Mouse (Mus musculus): ENCODE measurements around the gene Sh3pxd2a. TPM values are rescaled to one million over a fixed set of nuclear protein-coding genes. Genes with fewer than 3 reads are reported as not detected.

Sh3pxd2a gene
- polyA plus RNA-seq, 1 experiment from 2014 or later, result 0.82 TPM

DNA sequence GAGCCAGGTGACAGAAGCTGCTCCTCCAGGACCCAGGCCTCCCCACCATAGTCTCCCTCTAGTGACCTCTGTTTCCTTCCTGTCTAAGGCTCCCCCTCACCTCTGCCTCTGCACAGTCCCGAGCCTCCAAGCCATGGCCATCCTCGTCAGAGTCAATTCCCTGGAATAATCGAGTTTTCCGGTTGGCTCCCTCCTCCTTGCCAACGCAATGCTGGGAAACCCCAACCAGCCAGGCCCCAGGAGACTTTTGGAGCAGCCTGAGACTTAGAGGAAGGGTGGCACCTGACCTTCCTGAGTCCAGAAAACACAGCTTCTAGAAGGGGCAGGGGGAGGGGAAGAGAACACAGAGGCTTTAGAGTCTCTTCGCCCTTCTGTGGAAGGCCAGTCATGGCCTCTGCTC, 213.3 kb downstream of the Sh3pxd2a start:
- TF ChIP-seq CTCF (IDR thresholded peaks at IDR 0.05; ENCODE audit: low read depth) (no peak), EP300 (IDR thresholded peaks at IDR 0.05; ENCODE audit: low read depth) (no peak)
- DNase-seq (no peak), ATAC-seq (no peak)
- no peak overlapping the region for H3K4me2 ChIP-seq (ENCODE audit: low read depth, low read length)
- WGBS (ENCODE audit: insufficient replicate concordance), result 71% methylated on average over 6 of the region's 6 CpGs
- no peaks in the 10 kb centered on the region; the same call in 1 of the 2 replicates for H3K4me1 ChIP-seq (ENCODE audit: insufficient read depth)
- peaks cover 36% of the 10 kb centered on the region for H3K27me3 ChIP-seq (ENCODE audit: insufficient read depth, low read length)
- no peaks in the 10 kb centered on the region for H3K9me3 ChIP-seq (ENCODE audit: low read length)
- H3K4me3 ChIP-seq (ENCODE audit: low read depth, low read length), result no peak overlapping the region
- no peak overlapping the region for H3K27ac ChIP-seq (ENCODE audit: low read depth)
- H3K36me3 ChIP-seq (replicated peaks; ENCODE audit: insufficient read depth, low read length), result no peaks in the 10 kb centered on the region
- no peak overlapping the region for H3K9ac ChIP-seq (replicated peaks)

DNA sequence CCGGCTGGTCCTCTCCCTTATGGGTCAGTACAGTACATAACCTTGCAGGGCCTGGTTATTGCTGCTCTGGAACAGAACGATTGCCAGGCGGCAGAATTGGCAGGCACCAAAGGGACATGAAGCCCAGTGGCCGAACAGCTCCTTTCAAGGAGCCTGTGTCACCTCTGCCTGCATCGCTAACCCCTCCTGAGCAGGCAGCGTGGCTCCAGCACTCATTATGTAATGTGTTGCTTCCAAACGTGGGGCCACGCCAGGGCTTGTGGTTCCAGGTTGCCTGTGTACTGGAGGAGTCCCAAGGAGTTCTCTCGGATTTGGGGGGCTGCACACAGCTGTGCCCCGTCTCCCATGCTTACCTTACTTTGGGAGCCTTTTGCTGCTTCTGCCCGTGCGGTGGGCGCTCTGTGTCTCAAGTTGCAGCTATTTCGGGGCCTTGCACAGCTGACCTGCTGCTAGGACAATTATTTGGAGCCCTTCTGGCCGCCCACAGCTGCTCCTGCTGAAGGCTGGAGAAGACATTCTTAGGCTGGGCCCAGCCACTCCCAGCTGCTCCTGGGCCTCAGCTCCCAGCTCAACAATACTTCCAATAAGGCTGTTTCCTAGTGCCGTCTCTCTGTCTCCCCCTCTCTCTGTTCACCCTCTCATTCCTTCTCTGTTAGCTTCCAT, 215.2 kb downstream of the Sh3pxd2a start:
- Histone ChIP-seq H3K36me3 (replicated peaks; ENCODE audit: insufficient read depth, low read length) (no peaks in the 10 kb centered on the region), H3K9ac (replicated peaks) (no peak overlapping the region), H3K27me3 (ENCODE audit: insufficient read depth, low read length) (peaks cover 27% of the 10 kb centered on the region), H3K9me3 (ENCODE audit: low read length) (no peaks in the 10 kb centered on the region), H3K4me3 (ENCODE audit: low read depth, low read length) (no peak overlapping the region), H3K4me2 (ENCODE audit: low read depth, low read length) (no peak overlapping the region), H3K27ac (ENCODE audit: low read depth) (no peak overlapping the region), H3K4me1 (ENCODE audit: insufficient read depth) (no peaks in the 10 kb centered on the region; the same call in 1 of the 2 replicates)
- no peak for TF ChIP-seq CTCF (IDR thresholded peaks at IDR 0.05; ENCODE audit: low read depth)
- no peak for TF ChIP-seq EP300 (IDR thresholded peaks at IDR 0.05; ENCODE audit: low read depth)
- WGBS (ENCODE audit: insufficient replicate concordance), result 66% methylated on average over 16 of the region's 16 CpGs
- DNase-seq (no peak), ATAC-seq (no peak)

DNA sequence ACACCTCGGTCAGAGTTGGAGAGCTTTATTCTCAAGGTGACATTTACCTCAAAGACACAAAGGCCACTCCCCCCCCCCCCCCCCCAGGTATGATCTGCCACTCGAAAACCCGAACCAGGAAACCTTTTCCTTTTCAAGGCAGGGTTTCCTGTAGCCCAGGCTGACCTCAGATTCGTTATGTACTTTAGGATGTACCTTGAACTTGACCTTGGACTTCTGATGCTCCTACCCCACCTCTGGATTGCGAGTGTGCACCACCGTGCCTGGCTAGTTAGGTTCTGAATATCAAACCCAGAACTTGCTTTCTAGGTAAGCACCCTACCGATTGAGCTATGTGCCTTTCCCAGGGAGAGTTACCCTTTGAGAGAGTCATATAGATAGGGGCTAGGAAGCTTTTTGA, 215.9 kb downstream of the Sh3pxd2a start:
- DNase-seq, result no peak
- Histone ChIP-seq H3K27me3 (ENCODE audit: insufficient read depth, low read length) (peaks cover 20% of the 10 kb centered on the region), H3K36me3 (replicated peaks; ENCODE audit: insufficient read depth, low read length) (no peaks in the 10 kb centered on the region), H3K9ac (replicated peaks) (no peak overlapping the region), H3K4me2 (ENCODE audit: low read depth, low read length) (no peak overlapping the region), H3K9me3 (ENCODE audit: low read length) (no peaks in the 10 kb centered on the region), H3K27ac (ENCODE audit: low read depth) (peak overlapping the region; percentile 71), H3K4me1 (ENCODE audit: insufficient read depth) (no peaks in the 10 kb centered on the region; the same call in 1 of the 2 replicates), H3K4me3 (ENCODE audit: low read depth, low read length) (no peak overlapping the region)
- peak; percentile 79 for ATAC-seq
- TF ChIP-seq EP300 (IDR thresholded peaks at IDR 0.05; ENCODE audit: low read depth) (no peak), CTCF (IDR thresholded peaks at IDR 0.05; ENCODE audit: low read depth) (no peak)
- 57% methylated on average over 7 of the region's 7 CpGs for WGBS (ENCODE audit: insufficient replicate concordance)

DNA sequence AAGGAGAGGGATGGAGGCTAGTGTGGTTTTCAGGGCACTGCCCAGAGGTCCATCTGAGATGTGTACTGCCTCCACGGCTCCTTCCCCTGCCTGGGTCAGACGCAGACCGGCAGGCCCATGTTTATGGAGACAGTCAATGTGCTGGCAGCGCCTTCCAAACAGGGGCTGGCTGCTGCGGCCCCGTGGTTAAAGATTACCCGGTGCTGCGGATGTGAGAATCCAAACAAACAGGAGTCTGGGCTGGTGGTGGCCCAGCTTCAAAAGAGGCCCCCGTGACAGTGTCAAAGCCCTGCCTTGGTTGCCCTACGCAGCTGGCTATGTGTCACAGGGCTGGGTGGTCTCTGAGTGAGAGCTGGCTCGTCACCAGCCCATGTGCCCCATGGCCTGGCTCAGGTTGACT, 216.4 kb downstream of the Sh3pxd2a start:
- 50% methylated on average over 11 of the region's 11 CpGs for WGBS (ENCODE audit: insufficient replicate concordance)
- ATAC-seq (peak; percentile 84), DNase-seq (peak; percentile 64)
- Histone ChIP-seq H3K9me3 (ENCODE audit: low read length) (no peaks in the 10 kb centered on the region), H3K27ac (ENCODE audit: low read depth) (peak overlapping the region; percentile 71), H3K4me3 (ENCODE audit: low read depth, low read length) (no peak overlapping the region), H3K36me3 (replicated peaks; ENCODE audit: insufficient read depth, low read length) (no peaks in the 10 kb centered on the region), H3K9ac (replicated peaks) (no peak overlapping the region), H3K27me3 (ENCODE audit: insufficient read depth, low read length) (peaks cover 15% of the 10 kb centered on the region), H3K4me1 (ENCODE audit: insufficient read depth) (no peaks in the 10 kb centered on the region; the same call in 1 of the 2 replicates), H3K4me2 (ENCODE audit: low read depth, low read length) (no peak overlapping the region)
- TF ChIP-seq EP300 (IDR thresholded peaks at IDR 0.05; ENCODE audit: low read depth) (no peak), CTCF (IDR thresholded peaks at IDR 0.05; ENCODE audit: low read depth) (no peak)

DNA sequence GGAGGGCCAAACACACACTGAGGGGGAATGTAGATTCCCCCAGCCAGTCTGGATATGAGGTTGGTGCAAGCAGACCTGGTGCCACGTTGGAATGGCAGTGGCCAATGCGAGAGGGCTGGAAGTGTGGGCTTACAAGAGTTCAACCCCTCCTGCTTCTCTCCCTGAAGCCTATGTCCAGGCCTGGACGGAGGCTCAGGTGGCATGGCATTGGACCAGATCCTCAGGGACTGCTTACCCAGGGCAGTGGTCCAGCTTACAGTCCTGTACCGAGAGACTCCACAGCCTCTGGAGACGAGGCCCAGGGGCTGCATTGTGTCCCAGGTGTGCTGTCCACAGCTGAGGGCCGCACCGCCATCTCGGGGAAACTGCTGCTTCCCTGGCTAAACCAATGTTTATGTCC, 218.7 kb downstream of the Sh3pxd2a start:
- Histone ChIP-seq H3K4me3 (ENCODE audit: low read depth, low read length) (no peak overlapping the region), H3K27ac (ENCODE audit: low read depth) (no peak overlapping the region), H3K9me3 (ENCODE audit: low read length) (no peaks in the 10 kb centered on the region), H3K4me1 (ENCODE audit: insufficient read depth) (no peaks in the 10 kb centered on the region; the same call in 1 of the 2 replicates), H3K36me3 (replicated peaks; ENCODE audit: insufficient read depth, low read length) (no peaks in the 10 kb centered on the region), H3K9ac (replicated peaks) (no peak overlapping the region), H3K27me3 (ENCODE audit: insufficient read depth, low read length) (no peaks in the 10 kb centered on the region), H3K4me2 (ENCODE audit: low read depth, low read length) (no peak overlapping the region)
- no peak for TF ChIP-seq EP300 (IDR thresholded peaks at IDR 0.05; ENCODE audit: low read depth)
- no peak for TF ChIP-seq CTCF (IDR thresholded peaks at IDR 0.05; ENCODE audit: low read depth)
- no peak for ATAC-seq
- WGBS (ENCODE audit: insufficient replicate concordance), result 82% methylated on average over 8 of the region's 8 CpGs
- DNase-seq, result no peak

DNA sequence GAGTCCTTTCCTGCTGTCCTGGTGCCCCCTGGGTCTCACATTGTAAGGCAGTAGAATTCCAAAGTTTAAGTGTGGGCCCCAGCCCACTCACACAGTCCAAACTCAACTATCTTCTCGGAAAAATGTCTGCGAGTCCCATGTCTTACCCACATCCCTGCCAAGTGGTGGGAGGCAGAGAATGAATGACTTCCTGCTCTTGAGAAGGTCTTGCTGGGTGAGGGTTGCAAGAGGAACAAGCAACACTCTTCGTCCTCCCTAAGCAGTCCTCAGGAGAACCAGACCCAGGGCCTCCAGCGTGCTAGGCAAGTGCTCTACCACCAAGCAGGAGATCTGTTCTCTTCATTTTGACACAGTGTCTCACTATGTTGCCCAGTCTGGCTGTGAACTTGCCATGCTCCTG, 222.0 kb downstream of the Sh3pxd2a start:
- H3K27me3 ChIP-seq (ENCODE audit: insufficient read depth, low read length), result no peaks in the 10 kb centered on the region
- ATAC-seq (no peak), DNase-seq (no peak)
- H3K27ac ChIP-seq (ENCODE audit: low read depth), result no peak overlapping the region
- no peak overlapping the region for H3K4me2 ChIP-seq (ENCODE audit: low read depth, low read length)
- H3K9ac ChIP-seq (replicated peaks), result no peak overlapping the region
- no peaks in the 10 kb centered on the region for H3K4me1 ChIP-seq (ENCODE audit: insufficient read depth)
- no peak overlapping the region for H3K4me3 ChIP-seq (ENCODE audit: low read depth, low read length)
- 51% methylated on average over 4 of the region's 4 CpGs for WGBS (ENCODE audit: insufficient replicate concordance)
- no peaks in the 10 kb centered on the region for H3K36me3 ChIP-seq (replicated peaks; ENCODE audit: insufficient read depth, low read length)
- no peaks in the 10 kb centered on the region for H3K9me3 ChIP-seq (ENCODE audit: low read length)
- TF ChIP-seq CTCF (IDR thresholded peaks at IDR 0.05; ENCODE audit: low read depth), result no peak
- no peak for TF ChIP-seq EP300 (IDR thresholded peaks at IDR 0.05; ENCODE audit: low read depth)

All from liver, postnatal 0 days (tissue).